8 mouse cellular contexts compared by ENCODE assay signal in the genomic region with DNA sequence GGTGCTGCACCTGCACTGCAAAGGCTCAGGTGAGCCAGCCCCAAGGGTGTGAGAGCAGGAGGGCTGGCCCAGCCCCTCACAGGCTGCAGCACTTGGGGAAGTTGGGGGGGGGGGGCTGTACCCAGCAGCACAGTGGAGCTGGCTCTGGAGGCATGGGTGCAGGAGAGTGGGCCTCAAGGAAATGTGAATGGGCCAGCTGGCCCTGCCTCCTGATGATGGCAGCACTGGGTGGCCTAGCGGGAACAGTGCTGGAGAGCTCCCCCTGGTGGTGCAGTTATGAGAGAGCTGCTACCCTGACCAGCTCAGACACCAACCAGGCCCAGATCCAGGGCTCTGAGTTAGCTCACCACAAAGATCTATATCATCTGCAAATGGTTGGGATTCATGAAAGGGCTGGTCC. TPM values are rescaled to one million over a fixed set of nuclear protein-coding genes. Genes with fewer than 3 reads are reported as not detected.
DNase-seq lines count a peak whose midpoint lies in the region; ATAC-seq and TF ChIP-seq lines count a peak whose summit lies in the region.

No protein-coding gene starts in this region.

- no peaks in the 10 kb centered on the region for H3K36me3 ChIP-seq in ES-E14 (ENCODE audit: control insufficient read depth, insufficient read depth, low read length, poor library complexity, severe bottlenecking)
- no peaks in the 10 kb centered on the region for H3K36me3 ChIP-seq in heart, embryonic 12.5 days

- peaks cover 0 to 3% of the 10 kb centered on the region in 2 experiments; a peak in 1 of 4 replicates for H3K4me1 ChIP-seq in ES-E14 (ENCODE audit: control insufficient read depth in 2 of 2, insufficient read depth in 2 of 2, low read length in 2 of 2, poor library complexity in 1 of 2)
- no peaks in the 10 kb centered on the region; the same call in 1 of the 2 replicates for H3K4me1 ChIP-seq in heart, embryonic 12.5 days (replicated peaks)
- no peaks in the 10 kb centered on the region for H3K4me1 ChIP-seq in lung, adult 2 months (ENCODE audit: control insufficient read depth, insufficient read depth, low read length)

- DNase-seq in ES-E14 (ENCODE audit: low read depth, low spot score): peak; percentile 79
- DNase-seq in adrenal gland, adult 8-10 months: peak; percentile 32
- peak; percentile 75 for DNase-seq in embryo, embryonic 9.5 days (ENCODE audit: extremely low spot score)
- peak; percentile 57 for DNase-seq in layer of hippocampus, adult 11-12 months (ENCODE audit: low spot score)
- DNase-seq in lung, adult 2 months: peak; percentile 67
- peak; percentile 39 for DNase-seq in right cerebral cortex, adult 18-20 months
- DNase-seq in thymus, postnatal 4 days: peak; percentile 92

- ATAC-seq in heart, embryonic 12.5 days (ENCODE audit: insufficient number of reproducible peaks, low FRiP score): peak; percentile 29; the same call in 1 of the 2 replicates

- WGBS in heart, embryonic 12.5 days: 26% methylated on average over 1 of the region's 1 CpGs
- WGBS in lung, adult 2 months: 6% methylated on average over 1 of the region's 1 CpGs

- no peak for TF ChIP-seq POLR2A in lung, adult 2 months (IDR thresholded peaks at IDR 0.05; ENCODE audit: borderline replicate concordance, extremely low read depth, low read depth, low read length)

- H3K9me3 ChIP-seq in ES-E14 (ENCODE audit: control insufficient read depth, insufficient read depth, low read depth, low read length): no peaks in the 10 kb centered on the region
- no peaks in the 10 kb centered on the region for H3K9me3 ChIP-seq in heart, embryonic 12.5 days (replicated peaks)

- H3K27me3 ChIP-seq in heart, embryonic 12.5 days (replicated peaks): no peaks in the 10 kb centered on the region

- H3K4me3 ChIP-seq in ES-E14 (ENCODE audit: insufficient read depth in 1 of 2, low read depth in 1 of 2, low read length in 2 of 2, poor library complexity in 1 of 2, severe bottlenecking in 1 of 2): no peak overlapping the region
- H3K4me3 ChIP-seq in heart, embryonic 12.5 days: no peak overlapping the region
- no peak overlapping the region for H3K4me3 ChIP-seq in lung, adult 2 months (replicated peaks; ENCODE audit: extremely low read depth, low read depth, low read length)

- TF ChIP-seq CTCF in lung, adult 2 months (IDR thresholded peaks at IDR 0.05; ENCODE audit: insufficient read depth, low read length): peak; percentile 90

- in situ Hi-C loops in ES-E14 (cut with MboI; ENCODE audit: low sequenced_read_pairs in 2 of 2, unreplicated experiment in 2 of 2): no loop called here

- no peak overlapping the region for H3K9ac ChIP-seq in ES-E14 (ENCODE audit: insufficient read depth, low read depth, low read length, poor library complexity, severe bottlenecking)
- H3K9ac ChIP-seq in heart, embryonic 12.5 days: no peak overlapping the region

- no peak overlapping the region for H3K27ac ChIP-seq in ES-E14 (ENCODE audit: insufficient read depth, low read depth, low read length, poor library complexity, severe bottlenecking)
- no peak overlapping the region for H3K27ac ChIP-seq in heart, embryonic 12.5 days (ENCODE audit: poor library complexity, severe bottlenecking)

- H3K4me2 ChIP-seq in heart, embryonic 12.5 days: no peak overlapping the region

TF ChIP-seq in ES-E14, 5 proteins besides CTCF, POLR2A, EP300 and RAD21:
- TF ChIP-seq ZC3H11A (IDR thresholded peaks at IDR 0.05; ENCODE audit: borderline replicate concordance, low read depth, low read length) (peak; percentile 65; the same call in 1 of the 2 replicates), HCFC1 (IDR thresholded peaks at IDR 0.05; ENCODE audit: borderline replicate concordance, insufficient read depth, low read length) (no peak)

RNA-seq across cellular contexts. Expression of gene Bpifb9b, which starts 6.5 kb away (rescaled TPM):
- total RNA-seq in ES-E14 (2012; rRNA removed): not detected in 2 replicates
- under 1 TPM in 1 of 4 experiments, not detected in 3; 0.87 TPM for total RNA-seq in adrenal gland, adult 8-10 months (2022)
- polyA plus RNA-seq in heart, embryonic 12.5 days (2016; fragmentation: Nextera tagmentation; extraction: Ambion mirVana): not detected in 2 replicates
- not detected in 2 replicates for polyA plus RNA-seq in lung, adult 2 months (2012; rRNA removed)

RNA-seq across cellular contexts. Expression of gene Bpifb9a, which starts 42.8 kb away (rescaled TPM):
- not detected in 2 replicates for total RNA-seq in ES-E14 (2012; rRNA removed)
- under 1 TPM in 1 of 4 experiments, not detected in 3; 0.87 TPM for total RNA-seq in adrenal gland, adult 8-10 months (2022)
- polyA plus RNA-seq in heart, embryonic 12.5 days (2016; fragmentation: Nextera tagmentation; extraction: Ambion mirVana): 0.29 TPM in 1 of 2 replicates, not detected in the other
- polyA plus RNA-seq in lung, adult 2 months (2012; rRNA removed): not detected in 2 replicates

Comparison
In these comparisons a context has a peak if more than half of its experiments do, and no peak if none do; other contexts are left out.
1. DNase-seq: peak in every context shown above with its lines; median percentile 92 in thymus, postnatal 4 days; 79 in ES-E14; 75 in embryo, embryonic 9.5 days; 67 in lung, adult 2 months; 57 in layer of hippocampus, adult 11-12 months; 39 in right cerebral cortex, adult 18-20 months; 32 in adrenal gland, adult 8-10 months.